Mouse (Mus musculus) bone marrow macrophage, adult 2 months (primary cell): Measurements from ENCODE around the gene Stub1. TPM values are rescaled to one million over a fixed set of nuclear protein-coding genes. Genes with fewer than 3 reads are reported as not detected.
"Not testable (repeated sequence)": the region's sequence is repeated elsewhere in the genome, so short reads cannot be mapped to it uniquely, and the experiment has no call there.

Source experiments
- H3K27ac ChIP-seq: 2 replicates; pipeline ENCODE4 v1.5.1; 2012; ENCODE audit warnings: low read depth, low read length; ENCODE audit not compliant: insufficient read depth
- H3K4me1 ChIP-seq: 2 replicates; pipeline ENCODE4 v1.6.1; 2012; ENCODE audit warnings: low read length; ENCODE audit not compliant: control insufficient read depth, insufficient read depth
- H3K4me3 ChIP-seq: 2 replicates; pipeline ENCODE4 v1.5.1; 2012; ENCODE audit warnings: mild to moderate bottlenecking, low read length, moderate library complexity; ENCODE audit not compliant: insufficient read depth
- CTCF ChIP-seq: IDR thresholded peaks from 2 replicates; pipeline ENCODE4 v1.5.1; 2012; ENCODE audit warnings: low read depth, mild to moderate bottlenecking, low read length, moderate library complexity
- POLR2A ChIP-seq: IDR thresholded peaks from 2 replicates; pipeline ENCODE4 v1.6.1; 2012; ENCODE audit warnings: mild to moderate bottlenecking, low read depth, low read length, borderline replicate concordance
- polyA plus RNA-seq: library from polyadenylated mRNA; stranded (reverse); fragments of >200 nt; gene quantifications from 2 replicates; pipeline ENCODE4 v1.2.4, GENCODE M21; 2012; ENCODE audit not compliant: missing spikeins, insufficient read depth, insufficient read length

The Stub1 gene
- polyA plus RNA-seq, 1 experiment: 84.9 TPM

DNA sequence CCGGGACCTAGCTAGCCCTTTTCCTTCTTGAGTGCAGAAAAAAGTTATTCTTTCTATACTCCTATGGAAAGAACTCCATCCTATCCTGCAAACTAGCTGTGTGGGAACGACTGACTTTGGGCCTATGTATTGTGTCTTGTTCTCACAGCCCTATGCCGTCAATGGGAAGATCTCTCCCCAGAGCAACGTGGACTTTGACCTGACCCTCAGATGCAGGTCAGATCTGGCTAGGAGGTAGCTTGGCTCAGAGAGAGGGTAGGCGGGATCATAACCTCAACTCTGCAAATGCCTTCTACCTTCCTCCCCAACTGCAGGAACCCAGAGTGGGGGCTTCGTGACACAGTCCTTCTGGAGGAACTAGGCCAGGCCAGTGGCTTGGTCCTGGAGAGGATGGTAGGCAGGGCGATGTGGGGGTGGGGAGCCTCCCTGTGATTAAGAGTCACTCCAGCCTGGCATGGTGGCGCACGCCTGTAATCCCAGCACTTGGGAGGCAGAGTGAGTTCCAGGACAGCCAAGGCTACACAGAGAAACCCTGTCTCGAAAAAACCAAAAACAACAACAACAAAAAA is 43.2 kb upstream of the Stub1 start:
- peaks cover 18% of the 10 kb centered on the region for H3K4me1 ChIP-seq
- no peak for TF ChIP-seq POLR2A
- no peak for TF ChIP-seq CTCF
- no peak overlapping the region for H3K27ac ChIP-seq
- peak overlapping the region; percentile 74 for H3K4me3 ChIP-seq

DNA sequence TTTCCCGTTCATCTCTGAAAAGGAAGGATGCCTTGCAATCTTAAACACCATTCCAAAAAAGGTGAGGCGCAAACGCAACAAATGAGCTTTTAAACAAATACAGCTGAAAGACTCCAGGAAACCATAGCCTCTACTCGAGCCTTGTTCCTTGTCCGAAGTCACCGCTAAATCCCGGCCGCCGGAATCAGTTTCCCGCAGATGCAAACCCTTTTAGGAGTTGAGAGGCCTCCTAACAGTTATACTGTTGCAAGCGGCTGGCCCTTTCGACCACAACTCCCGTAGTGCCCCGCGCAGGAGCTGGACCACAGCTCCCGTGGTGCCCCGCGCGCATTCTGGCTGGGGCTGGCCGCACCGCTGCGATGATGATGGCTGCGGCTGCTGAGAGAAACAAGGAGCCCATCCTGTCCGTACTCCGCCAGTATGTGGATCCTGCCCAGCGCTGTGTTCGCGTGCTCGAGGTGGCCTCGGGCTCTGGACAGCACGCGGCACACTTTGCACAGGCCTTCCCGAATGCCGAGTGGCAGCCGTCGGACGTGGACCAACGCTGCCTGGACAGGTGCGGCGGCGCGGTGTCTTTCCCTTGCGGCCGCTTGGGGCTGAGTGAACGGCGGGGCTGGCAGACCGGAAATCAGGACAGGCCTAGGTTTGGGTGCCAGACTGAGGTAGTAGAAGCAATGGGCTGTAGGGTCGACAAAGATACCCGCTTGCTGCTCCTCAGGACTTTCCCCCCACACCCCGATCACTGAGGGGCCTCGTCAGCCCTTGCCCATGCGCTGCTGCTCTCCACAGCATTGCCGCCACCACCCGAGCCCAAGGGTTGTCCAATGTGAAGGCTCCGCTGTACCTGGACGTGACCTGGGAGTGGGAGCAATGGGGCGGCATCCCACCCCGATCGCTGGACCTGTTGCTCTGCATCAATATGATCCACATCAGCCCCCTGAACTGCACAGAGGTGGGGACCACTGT is 42.2 kb upstream of the Stub1 start:
- Histone ChIP-seq H3K4me1 (peaks cover 18% of the 10 kb centered on the region), H3K27ac (peak overlapping the region; percentile 41), H3K4me3 (peak overlapping the region; percentile 74)
- TF ChIP-seq CTCF (no peak), POLR2A (no peak)

DNA sequence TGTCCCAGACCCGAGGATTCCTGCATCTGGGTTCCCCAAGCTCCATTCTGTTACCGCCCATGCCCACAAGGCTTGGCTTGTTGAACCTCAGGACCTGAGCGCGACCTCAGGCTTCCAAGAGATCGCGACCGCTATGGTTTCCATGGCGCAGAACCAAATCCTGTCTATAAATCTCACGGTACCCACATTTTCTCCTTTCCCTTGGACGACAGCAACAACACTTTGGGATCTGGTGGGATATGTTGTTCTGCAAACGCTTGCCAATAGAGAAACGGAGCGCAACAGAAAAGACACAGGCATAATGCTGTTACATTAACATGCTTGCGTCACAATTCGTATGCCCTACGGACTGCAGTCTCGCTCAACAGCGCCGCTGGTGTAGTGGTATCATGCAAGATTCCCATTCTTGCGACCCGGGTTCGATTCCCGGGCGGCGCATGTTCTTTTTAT is 41.5 kb upstream of the Stub1 start, which contains the start of gene Mettl26:
Gene Mettl26 (plus strand): TSS at position 354 of the 450 bp plus-strand sequence.
- peak within 1 kb of the TSS; percentile 41 for H3K27ac ChIP-seq
- H3K4me1 ChIP-seq: peaks cover 18% of the 10 kb centered on the region
- H3K4me3 ChIP-seq: peak within 1 kb of the TSS; percentile 74
- TF ChIP-seq CTCF (no peak), POLR2A (no peak)

DNA sequence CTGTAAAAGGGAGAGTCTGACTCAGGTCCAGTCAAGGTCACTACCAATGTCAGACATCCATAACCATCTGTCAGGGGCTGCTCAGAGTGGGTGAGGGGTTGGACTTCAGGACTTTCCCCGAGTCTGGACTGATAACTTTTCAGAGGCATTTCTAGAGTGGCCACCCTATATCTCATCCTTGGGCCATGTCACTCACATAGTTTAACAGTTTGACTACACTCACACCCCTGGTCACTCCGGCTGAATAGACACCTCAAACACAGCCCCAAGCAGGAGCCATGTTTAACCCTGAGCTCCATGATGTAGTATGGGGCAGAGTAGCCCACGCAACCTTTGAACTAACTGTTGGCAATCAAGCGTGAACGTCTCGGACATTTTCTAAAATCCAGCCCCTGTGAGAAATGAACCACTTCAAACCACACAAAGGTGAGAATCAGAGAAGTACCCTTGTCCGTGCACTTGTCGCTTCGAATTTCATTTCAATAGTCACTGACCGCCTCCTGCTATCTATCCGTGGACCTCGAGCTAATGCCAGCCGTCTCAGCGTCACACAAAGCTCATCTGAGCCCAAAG is 41.0 kb upstream of the Stub1 start:
- Histone ChIP-seq H3K27ac (no peak overlapping the region), H3K4me1 (peaks cover 18% of the 10 kb centered on the region), H3K4me3 (peak overlapping the region; percentile 64)
- TF ChIP-seq CTCF (no peak), POLR2A (no peak)

DNA sequence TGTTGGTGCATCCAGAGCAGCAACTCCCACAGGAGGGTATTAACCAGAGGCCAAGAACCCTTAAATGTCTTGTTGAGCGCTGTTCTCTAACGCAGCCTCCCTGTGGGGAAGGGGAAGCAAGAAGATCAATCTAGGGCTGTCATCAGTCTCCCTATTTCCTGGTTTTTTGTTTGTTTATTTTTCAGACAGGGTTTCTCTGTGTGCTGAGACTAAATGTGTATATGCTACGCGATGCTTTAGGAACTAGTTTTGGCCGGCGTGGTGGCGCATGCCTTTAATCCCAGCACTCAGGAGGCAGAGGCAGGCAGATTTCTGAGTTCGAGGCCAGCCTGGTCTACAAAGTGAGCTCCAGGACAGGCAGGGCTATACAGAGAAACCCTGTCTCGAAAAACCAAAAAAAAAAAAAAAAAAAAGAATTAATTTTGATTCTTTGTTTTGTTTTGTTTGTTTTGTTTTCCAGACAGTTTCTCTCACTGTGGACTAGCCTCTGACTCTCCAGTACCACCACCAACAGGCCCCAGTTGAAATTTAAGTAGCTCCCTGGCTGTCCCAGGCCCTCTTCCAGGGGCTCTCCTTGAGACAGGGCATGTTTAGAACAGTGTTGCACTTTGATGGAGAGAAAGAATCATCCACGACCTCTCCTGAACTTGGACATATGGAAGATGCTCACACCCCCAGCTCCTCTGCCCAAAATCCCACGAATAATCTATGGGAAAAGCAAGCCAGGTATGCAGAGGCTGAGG is 40.4 kb upstream of the Stub1 start:
- no peak overlapping the region for H3K27ac ChIP-seq
- H3K4me3 ChIP-seq: no peak overlapping the region; the same call in 1 of the 2 replicates
- H3K4me1 ChIP-seq: peaks cover 22% of the 10 kb centered on the region
- TF ChIP-seq CTCF (no peak), POLR2A (no peak)

- no peak overlapping the region for H3K27ac ChIP-seq
- peaks cover 22% of the 10 kb centered on the region for H3K4me1 ChIP-seq
- H3K4me3 ChIP-seq: no peak overlapping the region
- TF ChIP-seq CTCF (no peak), POLR2A (no peak)
Measured at GRCm38 (mm10) chr17:25872676-25873075, 39.5 kb upstream of the Stub1 start.

DNA sequence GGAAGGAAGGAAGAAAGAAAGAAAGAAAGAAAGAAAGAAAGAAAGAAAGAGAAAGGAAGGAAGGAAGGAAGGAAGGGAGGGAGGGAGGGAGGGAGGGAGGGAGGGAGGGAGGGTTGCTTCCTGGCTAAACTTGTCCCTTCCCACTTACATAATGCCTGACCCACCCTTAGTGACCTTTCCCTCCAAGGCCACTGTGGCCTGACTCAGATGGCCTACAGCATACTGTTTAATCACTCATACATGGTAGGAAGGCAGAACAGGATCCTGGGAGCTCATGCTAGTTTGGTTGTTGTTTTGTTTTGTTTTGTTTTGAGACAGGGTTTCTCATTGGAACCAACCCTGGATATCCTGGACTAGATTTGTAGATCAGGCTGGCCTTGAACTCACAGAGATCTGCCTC is 38.4 kb upstream of the Stub1 start:
- peaks cover 25% of the 10 kb centered on the region for H3K4me1 ChIP-seq
- H3K27ac ChIP-seq, H3K4me3 ChIP-seq: not testable (repeated sequence)

GRCm38 (mm10) chr17:25869954-25870353 is 36.8 kb upstream of the Stub1 start:
- H3K4me3 ChIP-seq: no peak overlapping the region
- peaks cover 18% of the 10 kb centered on the region for H3K4me1 ChIP-seq
- H3K27ac ChIP-seq: no peak overlapping the region
- TF ChIP-seq POLR2A (no peak), CTCF (no peak)

GRCm38 (mm10) chr17:25869498-25869897 is 36.3 kb upstream of the Stub1 start:
- Histone ChIP-seq H3K4me3 (no peak overlapping the region), H3K27ac (no peak overlapping the region), H3K4me1 (peaks cover 18% of the 10 kb centered on the region)
- TF ChIP-seq POLR2A (no peak), CTCF (no peak)
